Mouse (Mus musculus): ENCODE results near the gene Fnip1.

Fnip1 gene

GRCm38 (mm10) chr11:54458168-54458567 is 20.2 kb downstream of the Fnip1 start:
- DNase-seq (ENCODE audit: low spot score in 2 of 2): no peak

- no peak for DNase-seq (ENCODE audit: low spot score in 2 of 2)
Measured at GRCm38 (mm10) chr11:54464557-54465244, 26.7 kb downstream of the Fnip1 start.

- no peak for DNase-seq (ENCODE audit: low spot score in 2 of 2)
Measured at GRCm38 (mm10) chr11:54472231-54472630, 34.2 kb downstream of the Fnip1 start.

GRCm38 (mm10) chr11:54478414-54478813 is 40.4 kb downstream of the Fnip1 start:
- DNase-seq (ENCODE audit: low spot score in 2 of 2): no peak

GRCm38 (mm10) chr11:54486041-54486440 is 48.0 kb downstream of the Fnip1 start:
- no peak for DNase-seq (ENCODE audit: low spot score in 2 of 2)

GRCm38 (mm10) chr11:54491946-54492558 is 54.1 kb downstream of the Fnip1 start:
- DNase-seq (ENCODE audit: low spot score in 2 of 2): no peak

- DNase-seq (ENCODE audit: low spot score in 2 of 2): no peak
Measured at GRCm38 (mm10) chr11:54492559-54492958, 54.6 kb downstream of the Fnip1 start.

GRCm38 (mm10) chr11:54499838-54500237 is 61.8 kb downstream of the Fnip1 start:
- no peak for DNase-seq (ENCODE audit: low spot score in 2 of 2)

- DNase-seq (ENCODE audit: low spot score in 2 of 2): no peak
Measured at GRCm38 (mm10) chr11:54502546-54503245, 64.7 kb downstream of the Fnip1 start.

GRCm38 (mm10) chr11:54513584-54513983 is 75.6 kb downstream of the Fnip1 start:
- no peak for DNase-seq (ENCODE audit: low spot score in 2 of 2)

GRCm38 (mm10) chr11:54521927-54522528 is 84.0 kb downstream of the Fnip1 start:
- DNase-seq (ENCODE audit: low spot score in 2 of 2): no peak

- peak; percentile 95 to 98 for DNase-seq (ENCODE audit: low spot score in 2 of 2)
Measured at GRCm38 (mm10) chr11:54522529-54523430, 84.8 kb downstream of the Fnip1 start, which contains the start of gene Rapgef6. TSS of gene Rapgef6 (plus strand) at chr11:54522847.

GRCm38 (mm10) chr11:54523431-54524001 is 85.5 kb downstream of the Fnip1 start:
- no peak for DNase-seq (ENCODE audit: low spot score in 2 of 2)

- no peak for DNase-seq (ENCODE audit: low spot score in 2 of 2)
Measured at GRCm38 (mm10) chr11:54528002-54528401, 90.0 kb downstream of the Fnip1 start.

- no peak for DNase-seq (ENCODE audit: low spot score in 2 of 2)
Measured at GRCm38 (mm10) chr11:54530391-54530790, 92.4 kb downstream of the Fnip1 start.

GRCm38 (mm10) chr11:54530916-54531315 is 92.9 kb downstream of the Fnip1 start:
- DNase-seq (ENCODE audit: low spot score in 2 of 2): no peak

GRCm38 (mm10) chr11:54533834-54534233 is 95.8 kb downstream of the Fnip1 start:
- no peak for DNase-seq (ENCODE audit: low spot score in 2 of 2)

GRCm38 (mm10) chr11:54534871-54535270 is 96.9 kb downstream of the Fnip1 start:
- peak in 1 of 2 experiments; percentile 65 for DNase-seq (ENCODE audit: low spot score in 2 of 2)

GRCm38 (mm10) chr11:54539031-54539430 is 101.0 kb downstream of the Fnip1 start:
- no peak for DNase-seq (ENCODE audit: low spot score in 2 of 2)

- no peak for DNase-seq (ENCODE audit: low spot score in 2 of 2)
Measured at GRCm38 (mm10) chr11:54539486-54539885, 101.5 kb downstream of the Fnip1 start.

- DNase-seq (ENCODE audit: low spot score in 2 of 2): no peak
Measured at GRCm38 (mm10) chr11:54540328-54540727, 102.3 kb downstream of the Fnip1 start.
